In genomic region chr15:78796196-78797059, GRCm38 (mm10) we compare ENCODE assay signal across 10 mouse cellular contexts. TPM values are rescaled to one million over a fixed set of nuclear protein-coding genes. Genes with fewer than 3 reads are reported as not detected.
DNase-seq lines count a peak whose midpoint lies in the region; ATAC-seq and TF ChIP-seq lines count a peak whose summit lies in the region.
"Had no signal": no experiment of that assay in that cellular context is flagged by ENCODE, and none has a peak within 500 bp of the region (broad histone marks: within the 10 kb centered on the region; RNA-seq: fewer than 3 reads in every experiment).

No protein-coding gene starts in this region.

- POLR2A ChIA-PET in Patski (lab: Charles Lee): interaction anchor here (0.7 to 1.8 kb wide), 2 partner anchors 10 to 51 kb away, joined by 4 read pairs; no protein-coding TSS in a partner anchor

- H3K27me3 ChIP-seq in intestine, embryonic 14.5 days (replicated peaks; ENCODE audit: control insufficient read depth, insufficient read depth, low read length): peaks cover 5% of the 10 kb centered on the region
- H3K27me3 ChIP-seq in intestine, embryonic 15.5 days (replicated peaks): peaks cover 3% of the 10 kb centered on the region; the same call in 1 of the 2 replicates
- H3K27me3 ChIP-seq in Patski: peaks cover 3% of the 10 kb centered on the region
- peaks cover 27% of the 10 kb centered on the region for H3K27me3 ChIP-seq in heart, embryonic 12.5 days (replicated peaks)
- H3K27me3 ChIP-seq in liver, postnatal 0 days (ENCODE audit: insufficient read depth, low read length): 0 out of 2 replicates have a peak, but pooled peaks cover 1% of the 10 kb centered on the region

- CTCF ChIA-PET in Patski (lab: Charles Lee): interaction anchor here (0.9 to 1.2 kb wide), 3 partner anchors 10 to 18 kb away, joined by 3 read pairs; no protein-coding TSS in a partner anchor

- no peak for TF ChIP-seq EP300 in liver, postnatal 0 days (IDR thresholded peaks at IDR 0.05; ENCODE audit: low read depth)

- H3K9ac ChIP-seq in intestine, embryonic 14.5 days (ENCODE audit: low read length): no peak overlapping the region
- H3K9ac ChIP-seq in intestine, embryonic 15.5 days: no peak overlapping the region
- H3K9ac ChIP-seq in heart, embryonic 12.5 days: 0 out of 2 replicates have a peak overlapping the region, but pooled peaks have one; percentile 44
- H3K9ac ChIP-seq in liver, postnatal 0 days (replicated peaks): no peak overlapping the region
- H3K9ac ChIP-seq: lung, embryonic 14.5 days had no signal

- DNase-seq in intestine, embryonic 14.5 days (ENCODE audit: low spot score): no peak
- no peak for DNase-seq in Patski (ENCODE audit: low read depth, low spot score)
- DNase-seq in kidney, postnatal 14 days: peak; percentile 75
- DNase-seq in adrenal gland, postnatal 14 days: no peak
- no peak for DNase-seq in urinary bladder, postnatal 10 days (ENCODE audit: low spot score)
- DNase-seq in liver, postnatal 0 days: no peak
- DNase-seq: cerebellum, adult 9-10 months; lung, embryonic 14.5 days had no signal

- H3K9me3 ChIP-seq in intestine, embryonic 14.5 days (ENCODE audit: control insufficient read depth, low read length): no peaks in the 10 kb centered on the region
- no peaks in the 10 kb centered on the region for H3K9me3 ChIP-seq in intestine, embryonic 15.5 days
- no peaks in the 10 kb centered on the region for H3K9me3 ChIP-seq in heart, embryonic 12.5 days (replicated peaks)
- no peaks in the 10 kb centered on the region for H3K9me3 ChIP-seq in liver, postnatal 0 days (ENCODE audit: low read length)

- 39% methylated on average over 25 of the region's 25 CpGs for WGBS in intestine, embryonic 14.5 days
- 47% methylated on average over 25 of the region's 25 CpGs for WGBS in intestine, embryonic 15.5 days
- 43% methylated on average over 25 of the region's 25 CpGs for WGBS in heart, embryonic 12.5 days
- 71% methylated on average over 25 of the region's 25 CpGs for WGBS in liver, postnatal 0 days (ENCODE audit: insufficient replicate concordance)

- H3K36me3 ChIP-seq in intestine, embryonic 14.5 days (ENCODE audit: control insufficient read depth, insufficient read depth, low read length): no peaks in the 10 kb centered on the region
- no peaks in the 10 kb centered on the region for H3K36me3 ChIP-seq in intestine, embryonic 15.5 days
- H3K36me3 ChIP-seq in heart, embryonic 12.5 days: peaks cover 5% of the 10 kb centered on the region; the same call in 1 of the 2 replicates
- peaks cover 14% of the 10 kb centered on the region for H3K36me3 ChIP-seq in liver, postnatal 0 days (replicated peaks; ENCODE audit: insufficient read depth, low read length)

- in situ Hi-C loops in Patski (cut with MboI; ENCODE audit: low pct_unique_long_range_greater_than_20kb): no loop called here

- peaks cover 19% of the 10 kb centered on the region; the same call in 1 of the 2 replicates for H3K4me1 ChIP-seq in intestine, embryonic 14.5 days (replicated peaks; ENCODE audit: control insufficient read depth, insufficient read depth, low read length)
- H3K4me1 ChIP-seq in intestine, embryonic 15.5 days (replicated peaks): peaks cover 12% of the 10 kb centered on the region
- H3K4me1 ChIP-seq in heart, embryonic 12.5 days (replicated peaks): peaks cover 20% of the 10 kb centered on the region
- no peaks in the 10 kb centered on the region for H3K4me1 ChIP-seq in liver, postnatal 0 days (ENCODE audit: insufficient read depth)

- H3K4me2 ChIP-seq in intestine, embryonic 14.5 days (ENCODE audit: low read length): no peak overlapping the region
- H3K4me2 ChIP-seq in intestine, embryonic 15.5 days (replicated peaks): no peak overlapping the region
- no peak overlapping the region for H3K4me2 ChIP-seq in heart, embryonic 12.5 days
- H3K4me2 ChIP-seq in liver, postnatal 0 days (ENCODE audit: low read depth, low read length): no peak overlapping the region
- H3K4me2 ChIP-seq: lung, embryonic 14.5 days had no signal

- no peak for TF ChIP-seq CTCF in Patski (IDR thresholded peaks at IDR 0.05)
- TF ChIP-seq CTCF in liver, postnatal 0 days (IDR thresholded peaks at IDR 0.05; ENCODE audit: low read depth): no peak

- H3K4me3 ChIP-seq in intestine, embryonic 14.5 days (ENCODE audit: low read depth, low read length): no peak overlapping the region
- H3K4me3 ChIP-seq in intestine, embryonic 15.5 days (replicated peaks): no peak overlapping the region
- no peak overlapping the region for H3K4me3 ChIP-seq in heart, embryonic 12.5 days
- H3K4me3 ChIP-seq in liver, postnatal 0 days (ENCODE audit: low read depth, low read length): no peak overlapping the region

- no peak overlapping the region for H3K27ac ChIP-seq in intestine, embryonic 14.5 days (ENCODE audit: low read depth)
- no peak overlapping the region for H3K27ac ChIP-seq in intestine, embryonic 15.5 days
- no peak overlapping the region for H3K27ac ChIP-seq in heart, embryonic 12.5 days (ENCODE audit: poor library complexity, severe bottlenecking)
- H3K27ac ChIP-seq in liver, postnatal 0 days (ENCODE audit: low read depth): no peak overlapping the region

- ATAC-seq in intestine, embryonic 14.5 days (replicated peaks; ENCODE audit: low FRiP score, low TSS enrichment, low read depth): 0 out of 2 replicates have a peak, but pooled peaks have one; percentile 38
- ATAC-seq in intestine, embryonic 15.5 days: no peak
- ATAC-seq in Patski: peak; percentile 46
- ATAC-seq in heart, embryonic 12.5 days (ENCODE audit: insufficient number of reproducible peaks, low FRiP score): peak; percentile 13; the same call in 1 of the 2 replicates
- ATAC-seq in liver, postnatal 0 days: no peak

RNA-seq across cellular contexts. Expression of gene Card10, which starts 6.4 kb away (rescaled TPM):
- polyA plus RNA-seq in intestine, embryonic 14.5 days (2014; fragmentation: Nextera tagmentation; extraction: Ambion mirVana): 7.3 and 8.6 TPM in 2 replicates
- 6.9 and 7.3 TPM in 2 replicates for polyA plus RNA-seq in intestine, embryonic 15.5 days (2015; fragmentation: Nextera tagmentation; extraction: Ambion mirVana)
- 22.6 TPM for polyA plus RNA-seq in Patski (2021)
- polyA plus RNA-seq in heart, embryonic 12.5 days (2016; fragmentation: Nextera tagmentation; extraction: Ambion mirVana): 6.1 and 7.5 TPM in 2 replicates
- 10.6 and 12.7 TPM in 2 replicates for total RNA-seq in adrenal gland, postnatal 14 days (2021)
- polyA plus RNA-seq in liver, postnatal 0 days (2015; fragmentation: Nextera tagmentation; extraction: Ambion mirVana): 1.5 and 1.8 TPM in 2 replicates

RNA-seq across cellular contexts. Expression of gene Mfng, which starts 23.2 kb away (rescaled TPM):
- 18.4 and 19.1 TPM in 2 replicates for polyA plus RNA-seq in intestine, embryonic 14.5 days (2014; fragmentation: Nextera tagmentation; extraction: Ambion mirVana)
- polyA plus RNA-seq in intestine, embryonic 15.5 days (2015; fragmentation: Nextera tagmentation; extraction: Ambion mirVana): 19.7 and 20.4 TPM in 2 replicates
- not detected for polyA plus RNA-seq in Patski (2021)
- polyA plus RNA-seq in heart, embryonic 12.5 days (2016; fragmentation: Nextera tagmentation; extraction: Ambion mirVana): 7.3 and 7.9 TPM in 2 replicates
- 13.1 and 19.8 TPM in 2 replicates for total RNA-seq in adrenal gland, postnatal 14 days (2021)
- 4.7 and 4.8 TPM in 2 replicates for polyA plus RNA-seq in liver, postnatal 0 days (2015; fragmentation: Nextera tagmentation; extraction: Ambion mirVana)

RNA-seq across cellular contexts. Expression of gene Cdc42ep1, which starts 46.0 kb away (rescaled TPM):
- polyA plus RNA-seq in intestine, embryonic 14.5 days (2014; fragmentation: Nextera tagmentation; extraction: Ambion mirVana): 44.9 and 45.7 TPM in 2 replicates
- polyA plus RNA-seq in intestine, embryonic 15.5 days (2015; fragmentation: Nextera tagmentation; extraction: Ambion mirVana): 44.0 and 47.5 TPM in 2 replicates
- polyA plus RNA-seq in Patski (2021): 111 TPM
- polyA plus RNA-seq in heart, embryonic 12.5 days (2016; fragmentation: Nextera tagmentation; extraction: Ambion mirVana): 40.5 and 40.8 TPM in 2 replicates
- total RNA-seq in adrenal gland, postnatal 14 days (2021): 44.5 and 45.1 TPM in 2 replicates
- 12.6 and 19.8 TPM in 2 replicates for polyA plus RNA-seq in liver, postnatal 0 days (2015; fragmentation: Nextera tagmentation; extraction: Ambion mirVana)

RNA-seq across cellular contexts. Expression of gene Lgals2, which starts 58.9 kb away (rescaled TPM):
- polyA plus RNA-seq in intestine, embryonic 14.5 days (2014; fragmentation: Nextera tagmentation; extraction: Ambion mirVana): 776 and 848 TPM in 2 replicates
- polyA plus RNA-seq in intestine, embryonic 15.5 days (2015; fragmentation: Nextera tagmentation; extraction: Ambion mirVana): 1,110 and 1,149 TPM in 2 replicates
- 0.90 TPM for polyA plus RNA-seq in Patski (2021)
- polyA plus RNA-seq in heart, embryonic 12.5 days (2016; fragmentation: Nextera tagmentation; extraction: Ambion mirVana): 0.84 TPM in 1 of 2 replicates, not detected in the other
- 0.85 TPM in 1 of 2 replicates, not detected in the other for total RNA-seq in adrenal gland, postnatal 14 days (2021)
- 3.4 TPM in 2 replicates for polyA plus RNA-seq in liver, postnatal 0 days (2015; fragmentation: Nextera tagmentation; extraction: Ambion mirVana)

Comparison
In these comparisons a context has a peak if more than half of its experiments do, and no peak if none do; other contexts are left out.
1. ATAC-seq: peak in intestine, embryonic 14.5 days (single experiment), Patski (single experiment) and heart, embryonic 12.5 days (single experiment); none in intestine, embryonic 15.5 days (single experiment) and liver, postnatal 0 days (single experiment).